Mouse (Mus musculus) testis, adult 2 months (tissue): ENCODE data around the gene Cd83.

Experiments
- CTCF ChIP-seq: fragments of 200-500 bp; IDR thresholded peaks from 2 replicates; pipeline ENCODE4 v1.5.1; 2012; ENCODE audit warnings: low read depth, mild to moderate bottlenecking, inconsistent platforms, low read length, moderate library complexity; ENCODE audit not compliant: control insufficient read depth, insufficient read depth, insufficient replicate concordance
- POLR2A ChIP-seq: fragments of 200-500 bp; IDR thresholded peaks from 2 replicates; pipeline ENCODE4 v1.6.1; 2012; ENCODE audit warnings: low read depth, mild to moderate bottlenecking, inconsistent platforms, low read length, moderate library complexity; ENCODE audit not compliant: control insufficient read depth

DNA sequence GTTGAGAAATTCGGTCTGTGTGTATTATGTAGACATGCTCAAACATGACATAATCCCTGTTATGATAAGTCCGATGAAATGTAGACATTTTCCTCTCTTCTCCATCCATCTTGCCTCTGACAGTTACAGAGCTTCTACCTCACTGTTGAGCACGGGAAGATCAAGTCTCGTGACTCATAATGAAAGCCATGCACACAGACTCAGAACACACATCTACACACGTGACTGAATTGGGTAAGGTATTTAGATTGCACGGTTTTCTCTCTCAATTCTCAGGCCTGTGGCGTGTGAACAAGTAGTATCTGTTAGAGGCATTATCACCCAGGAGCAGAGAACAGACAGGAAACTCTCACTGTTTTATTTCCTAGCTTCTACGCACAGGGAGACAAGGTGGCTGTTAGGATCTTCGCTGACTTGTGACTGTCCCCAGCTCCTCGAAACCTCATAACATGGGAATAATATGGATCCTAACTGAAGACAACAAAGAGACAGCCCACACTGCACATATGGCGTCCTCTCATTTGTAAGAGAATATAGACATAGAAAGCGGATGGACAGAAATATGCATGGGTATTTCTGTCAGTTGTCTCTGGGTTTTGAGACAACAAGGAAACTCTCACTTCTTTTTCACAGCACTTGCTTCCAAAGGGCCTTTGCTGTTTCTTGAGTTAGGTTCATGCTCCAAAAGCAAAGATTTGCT is 23.3 kb upstream of the Cd83 start:
- no peak for TF ChIP-seq CTCF
- no peak for TF ChIP-seq POLR2A
